ENCODE assay signal across 11 mouse cellular contexts in genomic region chr3:155092081-155092480, GRCm38 (mm10). TPM values are rescaled to one million over a fixed set of nuclear protein-coding genes. Genes with fewer than 3 reads are reported as not detected.
A peak's percentile ranks its signal among the peaks of the same experiment; 100 is the strongest.
DNase-seq lines count a peak whose midpoint lies in the region; ATAC-seq and TF ChIP-seq lines count a peak whose summit lies in the region.
"Had no signal": no experiment of that assay in that cellular context is flagged by ENCODE, and none has a peak within 500 bp of the region (broad histone marks: within the 10 kb centered on the region; RNA-seq: fewer than 3 reads in every experiment).

No protein-coding gene starts in this region.

- no peak for DNase-seq in lung, embryonic 14.5 days
- DNase-seq in lung, postnatal 14 days = no peak
- DNase-seq in limb, embryonic 11.5 days (ENCODE audit: low spot score) = no peak
- DNase-seq in gastrocnemius, adult 8-10 months (ENCODE audit: low spot score in 2 of 2) = no peak
- no peak for DNase-seq in right cerebral cortex, postnatal 4 days
- no peak for DNase-seq in lung, postnatal 36 days
- DNase-seq: lung, adult 18-20 months; thymus, adult 2 months had no signal

- H3K4me2 ChIP-seq in lung, embryonic 14.5 days = peak overlapping the region; percentile 74
- H3K4me2 ChIP-seq in embryonic facial prominence, embryonic 15.5 days (replicated peaks) = peak overlapping the region; percentile 70; the same call in 1 of the 2 replicates
- peak overlapping the region; percentile 48; the same call in 1 of the 2 replicates for H3K4me2 ChIP-seq in limb, embryonic 11.5 days (ENCODE audit: low read depth, severe bottlenecking)
- H3K4me2 ChIP-seq in neural tube, embryonic 13.5 days = peak overlapping the region; percentile 67

- peak overlapping the region; percentile 65 for H3K4me3 ChIP-seq in lung, embryonic 14.5 days (ENCODE audit: low read depth, low read length)
- H3K4me3 ChIP-seq in embryonic facial prominence, embryonic 15.5 days (replicated peaks) = peak overlapping the region; percentile 67
- no peak overlapping the region; the same call in 1 of the 2 replicates for H3K4me3 ChIP-seq in limb, embryonic 11.5 days (ENCODE audit: low read depth, low read length)
- peak overlapping the region; percentile 67 for H3K4me3 ChIP-seq in neural tube, embryonic 13.5 days

- ATAC-seq in lung, embryonic 14.5 days (ENCODE audit: insufficient read depth) = no peak
- ATAC-seq in embryonic facial prominence, embryonic 15.5 days (ENCODE audit: insufficient number of reproducible peaks, low FRiP score, low TSS enrichment, low read depth) = no peak
- ATAC-seq in limb, embryonic 11.5 days (ENCODE audit: insufficient number of reproducible peaks, low FRiP score, low TSS enrichment, low read depth) = no peak
- no peak for ATAC-seq in neural tube, embryonic 13.5 days (ENCODE audit: low read depth)
- ATAC-seq: activated CD4-positive, CD25-positive, alpha-beta regulatory T cell, adult 4 months had no signal

- H3K27me3 ChIP-seq in lung, embryonic 14.5 days (ENCODE audit: insufficient read depth, low read length) = no peaks in the 10 kb centered on the region
- H3K27me3 ChIP-seq in embryonic facial prominence, embryonic 15.5 days = no peaks in the 10 kb centered on the region
- no peaks in the 10 kb centered on the region for H3K27me3 ChIP-seq in limb, embryonic 11.5 days (ENCODE audit: control insufficient read depth, insufficient read depth, low read length)
- no peaks in the 10 kb centered on the region for H3K27me3 ChIP-seq in neural tube, embryonic 13.5 days

- no peaks in the 10 kb centered on the region for H3K9me3 ChIP-seq in lung, embryonic 14.5 days (ENCODE audit: low read depth, low read length)
- no peaks in the 10 kb centered on the region for H3K9me3 ChIP-seq in embryonic facial prominence, embryonic 15.5 days (replicated peaks)
- no peaks in the 10 kb centered on the region for H3K9me3 ChIP-seq in limb, embryonic 11.5 days (ENCODE audit: control insufficient read depth, low read length)
- H3K9me3 ChIP-seq in neural tube, embryonic 13.5 days = no peaks in the 10 kb centered on the region

- no peak overlapping the region for H3K9ac ChIP-seq in lung, embryonic 14.5 days
- no peak overlapping the region for H3K9ac ChIP-seq in embryonic facial prominence, embryonic 15.5 days
- no peak overlapping the region for H3K9ac ChIP-seq in limb, embryonic 11.5 days (ENCODE audit: low read length)
- H3K9ac ChIP-seq in neural tube, embryonic 13.5 days = no peak overlapping the region

- WGBS in lung, embryonic 14.5 days = 84% methylated on average over 6 of the region's 6 CpGs
- 89% methylated on average over 6 of the region's 6 CpGs for WGBS in embryonic facial prominence, embryonic 15.5 days
- 91% methylated on average over 6 of the region's 6 CpGs for WGBS in limb, embryonic 11.5 days
- 95% methylated on average over 6 of the region's 6 CpGs for WGBS in neural tube, embryonic 13.5 days

- no peak overlapping the region for H3K27ac ChIP-seq in lung, embryonic 14.5 days (ENCODE audit: low read depth)
- H3K27ac ChIP-seq in embryonic facial prominence, embryonic 15.5 days (replicated peaks) = no peak overlapping the region
- H3K27ac ChIP-seq in limb, embryonic 11.5 days (replicated peaks; ENCODE audit: low read depth, low read length) = no peak overlapping the region
- H3K27ac ChIP-seq in neural tube, embryonic 13.5 days (replicated peaks) = no peak overlapping the region

- TF ChIP-seq CTCF in lung, embryonic 14.5 days (IDR thresholded peaks at IDR 0.05; ENCODE audit: low read depth) = no peak

- H3K36me3 ChIP-seq in lung, embryonic 14.5 days (ENCODE audit: insufficient read depth) = peaks cover 9% of the 10 kb centered on the region; the same call in 1 of the 2 replicates
- H3K36me3 ChIP-seq in embryonic facial prominence, embryonic 15.5 days = peaks cover 8% of the 10 kb centered on the region
- H3K36me3 ChIP-seq in limb, embryonic 11.5 days (ENCODE audit: control insufficient read depth, insufficient read depth, low read length) = peaks cover 3% of the 10 kb centered on the region; the same call in 1 of the 2 replicates
- peaks cover 9% of the 10 kb centered on the region for H3K36me3 ChIP-seq in neural tube, embryonic 13.5 days

- no peaks in the 10 kb centered on the region; the same call in 1 of the 2 replicates for H3K4me1 ChIP-seq in lung, embryonic 14.5 days (ENCODE audit: insufficient read depth)
- no peaks in the 10 kb centered on the region for H3K4me1 ChIP-seq in embryonic facial prominence, embryonic 15.5 days
- H3K4me1 ChIP-seq in limb, embryonic 11.5 days (ENCODE audit: control insufficient read depth, insufficient read depth, low read length) = no peaks in the 10 kb centered on the region
- H3K4me1 ChIP-seq in neural tube, embryonic 13.5 days (replicated peaks) = peaks cover 12% of the 10 kb centered on the region

RNA-seq across cellular contexts. Expression of gene Fpgt, which starts 1.1 kb away (rescaled TPM):
- 12.7 and 15.9 TPM in 2 replicates for polyA plus RNA-seq in lung, embryonic 14.5 days (2014; fragmentation: Nextera tagmentation; extraction: Ambion mirVana)
- 15.1 and 16.9 TPM in 2 replicates for polyA plus RNA-seq in embryonic facial prominence, embryonic 15.5 days (2015; fragmentation: Nextera tagmentation; extraction: Ambion mirVana)
- polyA plus RNA-seq in limb, embryonic 11.5 days (2014; fragmentation: Nextera tagmentation; extraction: Ambion mirVana) = 16.3 and 16.8 TPM in 2 replicates
- 16.4 and 18.0 TPM in 2 replicates for polyA plus RNA-seq in neural tube, embryonic 13.5 days (2015; fragmentation: Nextera tagmentation; extraction: Ambion mirVana)
- total RNA-seq in gastrocnemius, adult 8-10 months (2022) = 1 to 10 TPM; 6.9 to 8.9 (median 7.3) TPM

RNA-seq across cellular contexts. Expression of gene Lrriq3, which starts 1.2 kb away (rescaled TPM):
- polyA plus RNA-seq in lung, embryonic 14.5 days (2014; fragmentation: Nextera tagmentation; extraction: Ambion mirVana) = 0.67 and 0.70 TPM in 2 replicates
- 1.2 and 1.4 TPM in 2 replicates for polyA plus RNA-seq in embryonic facial prominence, embryonic 15.5 days (2015; fragmentation: Nextera tagmentation; extraction: Ambion mirVana)
- polyA plus RNA-seq in limb, embryonic 11.5 days (2014; fragmentation: Nextera tagmentation; extraction: Ambion mirVana) = 0.51 and 0.92 TPM in 2 replicates
- polyA plus RNA-seq in neural tube, embryonic 13.5 days (2015; fragmentation: Nextera tagmentation; extraction: Ambion mirVana) = 0.45 and 0.98 TPM in 2 replicates
- under 1 TPM; 0.29 to 0.38 (median 0.36) TPM for total RNA-seq in gastrocnemius, adult 8-10 months (2022)
- polyA plus RNA-seq: activated CD4-positive, CD25-positive, alpha-beta regulatory T cell, adult 4 months had no signal

RNA-seq across cellular contexts. Expression of gene Tnni3k, which starts 36.9 kb away (rescaled TPM):
- 0.32 TPM in 1 of 2 replicates, not detected in the other for polyA plus RNA-seq in lung, embryonic 14.5 days (2014; fragmentation: Nextera tagmentation; extraction: Ambion mirVana)
- not detected in 2 replicates for polyA plus RNA-seq in embryonic facial prominence, embryonic 15.5 days (2015; fragmentation: Nextera tagmentation; extraction: Ambion mirVana)
- polyA plus RNA-seq in limb, embryonic 11.5 days (2014; fragmentation: Nextera tagmentation; extraction: Ambion mirVana) = not detected in 2 replicates
- polyA plus RNA-seq in neural tube, embryonic 13.5 days (2015; fragmentation: Nextera tagmentation; extraction: Ambion mirVana) = not detected in 2 replicates
- total RNA-seq in gastrocnemius, adult 8-10 months (2022) = not detected
- polyA plus RNA-seq: activated CD4-positive, CD25-positive, alpha-beta regulatory T cell, adult 4 months had no signal
